Mouse (Mus musculus) forebrain, embryonic 11.5 days (tissue): ENCODE data around the gene Fam213b. TPM values are rescaled to one million over a fixed set of nuclear protein-coding genes. Genes with fewer than 3 reads are reported as not detected.

Source experiments
- ATAC-seq: fragments of 200-750 bp; cut with Nextera tagmentation; replicated peaks from 2 replicates; pipeline ENCODE4 v1.8.0; 2017; ENCODE audit warnings: moderate TSS enrichment; ENCODE audit not compliant: low FRiP score
- DNase-seq: peaks from one replicate; pipeline ENCODE4 v3.0.0-alpha.2; 2017; ENCODE audit warnings: low spot score
- H3K27ac ChIP-seq: fragments of 300-500 bp; sonication (generic); 2 replicates; pipeline ENCODE4 v1.5.1; 2014; ENCODE audit warnings: low read depth, low read length
- H3K27me3 ChIP-seq: fragments of 300-500 bp; sonication (generic); 2 replicates; pipeline ENCODE4 v1.6.1; 2014; ENCODE audit warnings: mild to moderate bottlenecking, low read length, mixed read lengths; ENCODE audit not compliant: control insufficient read depth, insufficient read depth
- H3K36me3 ChIP-seq: fragments of 300-500 bp; sonication (generic); 2 replicates; pipeline ENCODE4 v1.6.1; 2014; ENCODE audit warnings: mild to moderate bottlenecking, low read length, moderate library complexity, mixed read lengths; ENCODE audit not compliant: control insufficient read depth, insufficient read depth
- H3K4me1 ChIP-seq: fragments of 300-500 bp; sonication (generic); replicated peaks from 2 replicates; pipeline ENCODE4 v1.6.1; 2014; ENCODE audit warnings: low read length, mixed read lengths; ENCODE audit not compliant: control insufficient read depth, insufficient read depth
- H3K4me2 ChIP-seq: fragments of 300-500 bp; sonication (generic); 2 replicates; pipeline ENCODE4 v1.6.1; 2014; ENCODE audit warnings: low read depth, mild to moderate bottlenecking, low read length, moderate library complexity, mixed read lengths; ENCODE audit not compliant: severe bottlenecking
- H3K4me3 ChIP-seq: fragments of 300-500 bp; sonication (generic); 2 replicates; pipeline ENCODE4 v1.5.1; 2014; ENCODE audit warnings: low read depth, low read length
- H3K9ac ChIP-seq: fragments of 300-500 bp; sonication (generic); 2 replicates; pipeline ENCODE4 v1.6.1; 2014; ENCODE audit warnings: low read length
- H3K9me3 ChIP-seq: fragments of 300-500 bp; sonication (generic); 2 replicates; pipeline ENCODE4 v1.6.1; 2016; ENCODE audit warnings: low read length, mixed read lengths; ENCODE audit not compliant: control insufficient read depth
- WGBS: fragments of 180-500 bp; shearing (Covaris S2); extraction: QIAGEN DNeasy Blood & Tissue Kit; methylation state at CpG from one replicate; pipeline ENCODE4 v1.1.7; 2014; 5-methylcytosine and 5-hydroxymethylcytosine counted together
- polyA plus RNA-seq: library from polyadenylated mRNA; unstranded; fragments of >200 nt; fragmentation: Nextera tagmentation; extraction: Ambion mirVana; gene quantifications from 2 replicates; pipeline ENCODE4 v1.2.1, GENCODE M21; 2014

Gene Fam213b
- polyA plus RNA-seq, 1 experiment from 2014 or later = 32.0 TPM

DNA sequence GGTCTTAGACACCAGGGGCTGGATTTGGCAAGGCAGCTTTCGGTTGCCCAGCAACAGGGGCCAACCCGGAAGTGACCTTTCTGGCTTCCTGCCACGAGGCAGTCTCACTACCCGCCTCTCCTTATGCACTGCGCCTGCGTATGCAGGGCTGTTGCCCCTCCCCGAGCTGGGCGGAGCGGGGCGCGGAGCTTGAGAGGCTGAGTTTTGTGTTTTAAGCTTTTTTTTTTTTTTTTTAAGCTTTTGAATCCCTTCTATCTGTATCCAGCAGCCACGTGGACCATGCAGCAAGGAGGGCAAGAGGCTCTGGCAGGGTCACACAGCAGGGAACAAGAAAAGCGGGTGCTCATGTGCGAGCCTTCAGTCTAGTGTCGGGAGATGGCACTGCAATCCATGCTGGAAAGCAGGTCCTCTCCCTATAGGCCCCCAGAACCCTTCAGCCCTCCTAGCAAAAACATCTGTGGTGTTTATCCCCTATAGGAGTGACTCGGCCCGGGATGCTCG is 34.6 kb downstream of the Fam213b start:
- Histone ChIP-seq H3K4me3 (peak overlapping the region; percentile 33), H3K27me3 (no peaks in the 10 kb centered on the region; the same call in 1 of the 2 replicates), H3K9ac (peak overlapping the region; percentile 59), H3K36me3 (no peaks in the 10 kb centered on the region), H3K27ac (0 out of 2 replicates have a peak overlapping the region, but pooled peaks have one; percentile 32), H3K4me1 (peaks cover 3% of the 10 kb centered on the region; the same call in 1 of the 2 replicates), H3K4me2 (peak overlapping the region; percentile 68), H3K9me3 (no peaks in the 10 kb centered on the region)
- ATAC-seq = peak; percentile 93
- under 1% methylated on average over 18 of the region's 18 CpGs for WGBS
- DNase-seq = peak; percentile 96

DNA sequence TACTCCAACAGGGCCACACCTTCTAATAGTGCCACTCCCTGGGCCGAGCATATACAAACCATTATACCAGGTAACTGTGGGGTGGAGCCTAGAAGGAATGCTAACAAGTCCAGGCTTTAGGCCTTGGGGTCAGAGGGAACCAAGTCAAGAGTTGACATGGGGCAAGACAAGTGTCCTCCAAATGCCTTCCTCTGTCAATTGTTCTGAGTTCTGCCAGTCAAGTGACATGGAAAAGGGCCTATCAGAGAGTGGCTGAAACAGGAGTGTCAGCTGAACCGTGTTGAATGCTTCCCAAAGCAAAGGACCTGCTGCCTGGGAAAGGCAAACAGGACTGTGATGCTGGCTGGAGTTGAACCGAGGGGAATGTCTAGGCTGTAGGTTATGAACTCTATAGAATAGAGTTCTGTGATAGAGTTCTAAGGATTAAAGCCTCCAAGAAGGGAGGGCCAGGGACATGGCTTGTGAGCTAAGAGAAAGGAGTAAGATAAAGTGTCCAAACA is 35.4 kb downstream of the Fam213b start:
- 89% methylated on average over 3 of the region's 3 CpGs for WGBS
- H3K27me3 ChIP-seq = peaks cover 2% of the 10 kb centered on the region; the same call in 1 of the 2 replicates
- H3K4me3 ChIP-seq = no peak overlapping the region

GRCm38 (mm10) chr4:154861967-154862366 is 37.0 kb downstream of the Fam213b start:
- H3K4me2 ChIP-seq = no peak overlapping the region
- H3K27ac ChIP-seq = no peak overlapping the region
- H3K36me3 ChIP-seq = no peaks in the 10 kb centered on the region
- H3K9me3 ChIP-seq = no peaks in the 10 kb centered on the region
- 0 out of 2 replicates have a peak, but pooled peaks cover 2% of the 10 kb centered on the region for H3K27me3 ChIP-seq
- DNase-seq (no peak), ATAC-seq (no peak)
- H3K4me3 ChIP-seq = no peak overlapping the region
- no peak overlapping the region for H3K9ac ChIP-seq
- peaks cover 3% of the 10 kb centered on the region; the same call in 1 of the 2 replicates for H3K4me1 ChIP-seq
- WGBS = 84% methylated on average over 5 of the region's 5 CpGs

More for the DNA sequence above, 35.4 kb downstream of the Fam213b start:
- Histone ChIP-seq H3K4me2 (no peak overlapping the region), H3K36me3 (no peaks in the 10 kb centered on the region), H3K4me1 (peaks cover 3% of the 10 kb centered on the region; the same call in 1 of the 2 replicates), H3K9ac (no peak overlapping the region), H3K27ac (no peak overlapping the region), H3K9me3 (no peaks in the 10 kb centered on the region)
- DNase-seq = no peak
- no peak for ATAC-seq

DNA sequence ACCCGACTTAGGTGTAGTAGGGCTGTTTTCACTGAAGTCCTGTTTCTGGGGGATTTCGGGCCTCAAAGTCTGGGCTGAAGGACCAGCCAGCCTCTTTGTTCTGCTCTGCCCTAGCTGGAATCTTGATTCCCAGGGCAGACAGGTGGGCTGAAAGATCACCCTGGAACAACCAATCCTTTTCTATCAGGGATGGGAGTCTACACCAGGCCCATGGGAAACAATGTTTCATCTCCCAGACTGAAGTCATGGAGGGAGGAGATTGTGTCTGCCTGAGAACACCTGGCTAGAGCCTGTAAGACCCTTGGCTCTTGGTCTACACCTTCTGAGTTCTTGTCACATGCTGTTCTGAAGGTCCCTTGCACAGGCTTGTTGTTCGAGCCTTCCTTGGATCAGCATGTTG is 40.3 kb downstream of the Fam213b start:
- DNase-seq = no peak
- Histone ChIP-seq H3K4me3 (no peak overlapping the region), H3K4me1 (peaks cover 7% of the 10 kb centered on the region), H3K4me2 (no peak overlapping the region), H3K9ac (no peak overlapping the region), H3K9me3 (no peaks in the 10 kb centered on the region), H3K36me3 (no peaks in the 10 kb centered on the region), H3K27me3 (peaks cover 23% of the 10 kb centered on the region), H3K27ac (no peak overlapping the region)
- ATAC-seq = no peak
- WGBS = 78% methylated on average over 3 of the region's 3 CpGs

DNA sequence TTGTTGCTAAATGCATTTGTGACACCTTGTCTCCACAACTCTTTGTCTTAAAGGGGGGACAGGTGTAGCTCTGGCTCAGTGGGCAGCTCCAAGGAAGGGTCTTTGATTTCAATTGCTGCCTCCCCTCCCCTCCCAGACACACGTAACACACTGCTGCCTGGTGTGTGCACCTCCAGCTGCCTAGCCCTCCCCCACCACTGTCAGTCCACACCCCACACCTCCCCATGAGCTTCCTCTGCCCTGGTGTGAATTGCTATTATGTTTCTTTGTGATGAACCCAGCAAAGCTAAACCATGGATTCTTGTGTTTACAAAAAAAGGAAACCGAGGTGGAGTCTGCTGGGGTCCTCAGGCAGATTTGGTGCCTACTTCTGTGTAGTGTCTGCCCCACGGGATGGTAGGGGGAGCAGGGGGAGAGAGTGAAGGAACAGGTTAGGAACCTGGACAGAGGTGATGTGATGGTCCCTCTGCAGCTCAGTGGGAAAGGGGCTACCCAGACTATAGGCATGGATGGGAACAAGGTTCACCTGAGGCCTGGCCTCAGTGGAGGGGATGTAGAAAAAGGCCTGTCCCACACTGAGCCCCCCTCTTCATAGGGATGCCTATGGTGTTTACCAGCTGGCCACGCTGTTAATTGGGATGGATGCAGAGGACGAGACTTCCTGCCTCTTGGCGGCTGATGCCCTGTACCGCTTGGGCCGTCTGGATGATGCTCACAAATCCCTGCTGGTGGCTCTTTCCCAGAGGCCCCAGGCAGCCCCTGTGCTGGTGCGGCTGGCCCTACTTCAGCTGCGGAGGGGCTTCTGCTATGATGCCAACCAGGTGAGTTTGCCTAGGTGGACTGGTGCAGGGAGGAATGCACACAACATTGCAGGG is 41.3 kb downstream of the Fam213b start:
- Histone ChIP-seq H3K4me1 (peaks cover 7% of the 10 kb centered on the region), H3K27me3 (peaks cover 25% of the 10 kb centered on the region), H3K4me3 (no peak overlapping the region), H3K27ac (no peak overlapping the region), H3K36me3 (no peaks in the 10 kb centered on the region), H3K9me3 (no peaks in the 10 kb centered on the region), H3K4me2 (no peak overlapping the region), H3K9ac (no peak overlapping the region)
- WGBS = 82% methylated on average over 10 of the region's 10 CpGs
- DNase-seq = no peak
- no peak for ATAC-seq

- Histone ChIP-seq H3K4me1 (peaks cover 7% of the 10 kb centered on the region), H3K27me3 (peaks cover 25% of the 10 kb centered on the region), H3K27ac (no peak overlapping the region), H3K4me3 (no peak overlapping the region), H3K9ac (no peak overlapping the region), H3K4me2 (peak overlapping the region; percentile 84; the same call in 1 of the 2 replicates), H3K36me3 (no peaks in the 10 kb centered on the region), H3K9me3 (no peaks in the 10 kb centered on the region)
- ATAC-seq = no peak
- 86% methylated on average over 7 of the region's 7 CpGs for WGBS
- no peak for DNase-seq
Measured at GRCm38 (mm10) chr4:154856882-154857281, 42.1 kb downstream of the Fam213b start.

GRCm38 (mm10) chr4:154856480-154856837 is 42.5 kb downstream of the Fam213b start:
- Histone ChIP-seq H3K4me2 (peak overlapping the region; percentile 84), H3K4me3 (peak overlapping the region; percentile 46), H3K27me3 (peaks cover 25% of the 10 kb centered on the region), H3K9me3 (no peaks in the 10 kb centered on the region), H3K9ac (peak overlapping the region; percentile 64), H3K4me1 (peaks cover 7% of the 10 kb centered on the region), H3K36me3 (no peaks in the 10 kb centered on the region), H3K27ac (no peak overlapping the region)
- DNase-seq = no peak
- WGBS = 18% methylated on average over 9 of the region's 9 CpGs
- ATAC-seq = peak; percentile 48

- Histone ChIP-seq H3K4me1 (peaks cover 7% of the 10 kb centered on the region), H3K36me3 (no peaks in the 10 kb centered on the region), H3K9ac (peak overlapping the region; percentile 64), H3K4me3 (peak overlapping the region; percentile 46), H3K4me2 (peak overlapping the region; percentile 84), H3K27ac (no peak overlapping the region), H3K27me3 (peaks cover 25% of the 10 kb centered on the region), H3K9me3 (no peaks in the 10 kb centered on the region)
- DNase-seq (peak; percentile 95), ATAC-seq (peak; percentile 93)
- WGBS = under 1% methylated on average over 92 of the region's 110 CpGs
Measured at GRCm38 (mm10) chr4:154855721-154856479, 43.0 kb downstream of the Fam213b start.
